Mouse (Mus musculus): ENCODE results near the gene Ank.
"Not testable (repeated sequence)": the region's sequence is repeated elsewhere in the genome, so short reads cannot be mapped to it uniquely, and the experiment has no call there.

Gene Ank

GRCm38 (mm10) chr15:27466131-27467080 lies at the start of gene Ank:
TSS of gene Ank (plus strand) at chr15:27466677.
- no peak for DNase-seq (ENCODE audit: low read depth, low spot score)

GRCm38 (mm10) chr15:27418566-27419331 lies 47.7 kb upstream of the Ank start:
- DNase-seq (ENCODE audit: low read depth, low spot score), result no peak

- no peak for DNase-seq (ENCODE audit: low read depth, low spot score)
Observed at GRCm38 (mm10) chr15:27421531-27421930, 44.9 kb upstream of the Ank start.

- no peak for DNase-seq (ENCODE audit: low read depth, low spot score)
Observed at GRCm38 (mm10) chr15:27427581-27427980, 38.9 kb upstream of the Ank start.

GRCm38 (mm10) chr15:27430241-27430640 lies 36.2 kb upstream of the Ank start:
- DNase-seq (ENCODE audit: low read depth, low spot score), result no peak

DNA sequence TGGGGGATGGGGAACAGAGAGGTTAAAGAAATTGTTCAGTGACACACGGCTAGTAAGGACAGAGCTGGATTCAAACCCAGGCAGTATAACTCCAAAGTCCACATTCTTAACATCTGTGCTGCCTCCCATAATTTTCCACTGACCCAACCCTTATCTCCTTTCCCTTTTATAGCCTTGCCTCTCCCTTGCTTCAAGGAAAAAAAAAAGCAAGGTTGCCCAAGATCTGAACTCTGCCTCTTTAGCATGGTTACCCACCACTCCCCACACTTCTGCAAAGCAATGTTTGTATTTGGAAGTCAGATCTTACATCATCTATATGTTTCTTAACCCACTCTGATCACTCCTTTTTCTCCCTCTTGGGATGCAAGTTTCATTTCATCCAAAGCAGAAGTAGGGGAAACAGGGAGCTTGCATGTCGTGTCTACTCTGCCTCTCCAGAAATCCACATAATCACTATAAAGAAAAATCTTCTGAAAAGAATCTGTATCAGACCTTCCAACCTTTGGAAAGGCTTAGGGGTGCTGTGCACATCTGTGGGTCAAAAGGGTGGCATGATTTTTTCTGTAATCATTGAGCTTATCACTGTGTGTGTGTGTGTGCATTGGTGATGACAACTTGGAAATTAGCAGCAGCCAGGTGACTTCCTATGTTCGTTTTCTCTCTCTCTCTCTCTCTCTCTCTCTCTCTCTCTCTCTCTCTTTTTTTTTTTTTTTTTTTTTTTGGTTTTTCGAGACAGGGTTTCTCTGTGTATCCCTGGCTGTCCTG lies 33.4 kb upstream of the Ank start:
- DNase-seq (ENCODE audit: low read depth, low spot score), result no peak

- DNase-seq (ENCODE audit: low read depth, low spot score), result no peak
Observed at GRCm38 (mm10) chr15:27435409-27435808, 31.1 kb upstream of the Ank start.

DNA sequence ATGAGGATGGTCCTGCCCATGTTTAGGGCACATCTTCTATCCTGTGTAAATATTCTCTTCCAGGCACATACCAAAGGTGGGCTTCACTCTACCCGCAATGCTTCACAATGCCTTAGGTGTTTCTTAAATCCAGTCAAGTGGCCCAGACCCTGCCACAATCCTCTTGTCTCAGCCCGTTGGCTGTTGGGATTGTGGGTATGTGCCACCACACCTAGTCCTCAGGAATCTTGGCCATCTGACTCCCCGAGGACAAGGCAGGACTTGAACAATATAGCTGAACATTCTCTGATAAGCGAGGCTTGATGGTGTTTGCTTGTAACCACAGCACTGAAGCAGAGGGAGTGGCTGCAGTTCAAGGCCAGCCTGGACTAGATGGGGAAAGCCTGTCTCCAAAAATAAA lies 30.3 kb upstream of the Ank start:
- DNase-seq (ENCODE audit: low read depth, low spot score), result no peak

GRCm38 (mm10) chr15:27441053-27441452 lies 25.4 kb upstream of the Ank start:
- DNase-seq (ENCODE audit: low read depth, low spot score), result no peak

DNA sequence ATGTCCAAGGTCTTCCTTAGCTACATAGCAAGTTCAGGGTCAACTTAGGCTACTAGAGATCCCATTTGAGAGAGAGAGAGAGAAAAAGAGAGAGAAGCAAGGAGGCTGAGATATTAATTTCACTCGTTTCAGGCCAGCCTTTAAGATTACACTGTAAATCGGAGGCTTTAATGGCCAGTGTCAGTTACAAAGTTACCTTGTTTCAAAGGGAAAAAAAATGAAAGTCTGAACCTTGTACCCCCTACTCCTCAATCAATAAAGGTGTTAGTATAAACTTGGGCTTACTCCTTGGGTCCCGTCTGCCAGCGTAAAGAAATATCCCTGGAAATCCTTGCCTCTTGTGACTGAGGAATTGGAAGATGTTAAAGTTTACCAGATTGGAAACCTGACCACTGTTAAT lies 24.9 kb upstream of the Ank start:
- no peak for DNase-seq (ENCODE audit: low read depth, low spot score)

DNA sequence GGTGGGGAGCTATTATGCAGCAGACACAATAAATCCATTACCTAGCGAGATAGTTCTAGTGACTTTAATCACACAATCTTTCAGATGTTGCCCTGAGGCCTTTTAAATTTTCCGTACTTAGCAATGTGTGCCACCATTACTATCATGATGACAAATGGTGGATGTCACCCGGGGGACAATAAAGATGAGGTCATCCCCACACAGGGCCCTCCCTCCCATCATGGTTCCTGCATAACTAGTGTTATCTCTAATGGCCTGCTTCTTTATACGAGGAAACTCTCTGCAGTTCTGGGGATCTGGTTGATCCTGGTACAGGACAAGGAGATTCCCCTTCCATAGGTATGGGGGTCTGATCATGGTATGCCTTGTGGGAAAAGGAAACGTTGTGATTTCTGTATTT lies 24.5 kb upstream of the Ank start:
- no peak for DNase-seq (ENCODE audit: low read depth, low spot score)

DNA sequence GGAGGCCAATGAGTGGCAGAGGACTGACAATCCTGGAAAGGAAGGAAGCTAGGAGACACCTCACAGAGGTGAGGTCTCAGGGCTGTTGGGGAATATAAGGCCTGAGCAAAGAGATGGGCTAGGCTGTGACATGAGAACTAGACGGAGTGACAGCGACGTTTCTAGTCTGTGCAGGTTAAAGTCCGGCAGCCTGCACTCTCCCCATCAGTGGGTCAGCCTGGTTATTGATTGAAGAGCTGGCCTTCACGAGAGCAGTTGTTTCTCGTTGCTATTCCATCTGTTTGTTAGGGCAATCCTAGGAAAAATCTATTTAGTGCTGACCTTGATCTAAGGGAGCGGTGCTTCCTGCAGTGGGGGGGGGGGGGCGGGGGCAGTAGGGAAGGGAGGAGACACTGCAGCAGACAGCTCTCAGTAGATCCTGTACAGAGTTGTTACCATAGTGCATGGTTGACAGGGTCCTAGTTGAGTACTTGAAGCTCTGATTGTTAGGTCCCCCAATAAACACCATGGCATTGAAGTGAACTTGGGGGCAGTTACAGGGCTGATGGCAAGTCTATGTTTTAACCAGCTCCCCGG lies 21.6 kb upstream of the Ank start:
- no peak for DNase-seq (ENCODE audit: low read depth, low spot score)

GRCm38 (mm10) chr15:27450689-27451088 lies 15.8 kb upstream of the Ank start:
- DNase-seq (ENCODE audit: low read depth, low spot score), result no peak

DNA sequence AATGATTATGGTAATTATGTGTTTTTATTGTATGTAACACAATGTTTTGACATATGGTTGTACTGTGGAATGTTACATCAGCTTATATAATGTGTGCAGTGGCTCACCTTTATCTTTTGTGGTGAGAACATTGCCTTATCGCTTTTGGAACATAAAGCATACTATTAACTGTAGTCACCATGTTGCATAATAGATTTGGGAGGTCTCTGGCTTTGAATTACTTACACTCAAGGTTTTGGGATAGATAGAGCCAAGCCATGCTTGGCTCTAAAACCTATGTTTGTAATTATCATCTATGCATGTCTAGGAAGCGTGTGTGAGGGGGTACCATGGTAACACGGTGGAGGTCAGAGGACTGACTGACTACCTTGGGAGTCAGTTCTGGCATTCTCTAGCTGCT lies 14.7 kb upstream of the Ank start:
- DNase-seq (ENCODE audit: low read depth, low spot score), result no peak

DNA sequence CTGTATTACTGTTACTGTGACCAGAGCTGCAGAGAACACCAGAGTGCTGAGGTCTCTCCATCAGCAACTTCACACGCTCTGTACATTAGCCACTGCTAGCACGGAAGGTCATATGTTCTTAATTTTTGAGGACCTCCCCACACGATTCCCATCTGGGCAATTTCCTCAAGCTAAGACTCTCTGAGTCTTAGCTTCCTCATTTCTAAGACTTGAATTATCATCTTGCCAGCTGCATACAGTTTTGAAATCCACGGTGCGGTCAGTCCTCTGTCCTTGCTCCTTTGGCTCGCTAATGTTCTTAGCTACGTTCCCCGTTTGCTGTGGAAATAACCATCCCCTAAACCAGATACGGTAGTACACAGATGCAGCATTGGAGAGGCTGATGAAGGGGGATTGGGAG lies 14.0 kb upstream of the Ank start:
- DNase-seq (ENCODE audit: low read depth, low spot score), result no peak

- DNase-seq (ENCODE audit: low read depth, low spot score), result no peak
Observed at GRCm38 (mm10) chr15:27457001-27457400, 9.5 kb upstream of the Ank start.

DNA sequence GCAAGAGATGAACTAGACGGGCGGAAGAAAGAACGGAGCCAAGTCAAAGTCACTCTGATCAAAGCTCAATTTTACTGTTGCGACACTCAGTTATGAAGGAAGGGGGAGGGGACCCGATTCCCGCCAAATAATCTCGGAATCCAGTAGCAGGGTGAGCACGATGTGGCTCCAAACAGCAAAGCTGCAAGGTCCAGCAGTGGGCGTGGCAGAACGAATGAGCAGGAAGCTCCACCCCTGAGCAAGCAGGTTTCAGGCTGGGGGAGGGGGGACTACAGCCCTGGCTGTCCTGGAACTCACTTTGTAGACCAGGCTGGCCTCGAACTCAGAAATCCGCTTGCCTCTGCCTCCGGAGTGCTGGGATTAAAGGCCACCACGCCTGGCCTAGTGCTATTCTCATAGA lies 6.7 kb upstream of the Ank start:
- DNase-seq (ENCODE audit: low read depth, low spot score), result not testable (repeated sequence)

GRCm38 (mm10) chr15:27461336-27462245 lies 4.9 kb upstream of the Ank start:
- DNase-seq (ENCODE audit: low read depth, low spot score), result no peak

DNA sequence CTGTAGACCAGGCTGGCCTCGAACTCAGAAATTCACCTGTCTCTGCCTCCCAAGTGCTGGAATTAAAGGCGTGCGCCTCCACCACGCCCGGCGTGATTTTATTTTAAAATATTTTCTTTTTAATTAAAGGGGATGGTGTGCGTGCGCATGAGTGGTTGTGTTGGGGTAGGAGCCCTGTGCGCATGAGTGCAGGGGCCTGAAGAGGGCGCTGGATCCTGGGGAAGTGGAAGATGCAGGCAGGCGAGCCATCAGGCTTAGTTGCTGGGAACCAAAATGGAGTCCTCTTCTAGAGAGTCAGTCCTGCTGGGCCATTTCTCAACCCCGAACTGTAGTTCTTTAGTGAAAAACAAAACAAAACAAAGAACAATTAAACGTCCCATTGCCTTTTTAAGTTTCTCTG lies 2.6 kb upstream of the Ank start:
- no peak for DNase-seq (ENCODE audit: low read depth, low spot score)

- DNase-seq (ENCODE audit: low read depth, low spot score), result no peak
Observed at GRCm38 (mm10) chr15:27465391-27466005, 979 bp upstream of the Ank start.

Measured in embryo, embryonic 11.5 days (tissue).